Mouse (Mus musculus) spleen, adult 2 months (tissue): Measurements from ENCODE around the gene Mrps22. TPM values are rescaled to one million over a fixed set of nuclear protein-coding genes. Genes with fewer than 3 reads are reported as not detected.

Experiments
- DNase-seq, 2 experiments: peaks; one replicate each; pipeline versions ENCODE4 v3.0.0 to v3.0.0-alpha.2; 2012 to 2021; ENCODE audit warnings: low spot score in 2 of 2, low read depth in 1 of 2
- H3K27ac ChIP-seq: fragments of 200-500 bp; 2 replicates; pipeline ENCODE4 v1.5.1; 2012; ENCODE audit warnings: low read length, inconsistent platforms; ENCODE audit not compliant: insufficient read depth
- H3K27me3 ChIP-seq: fragments of 200-500 bp; 2 replicates; pipeline ENCODE4 v1.6.1; 2012; ENCODE audit warnings: mild to moderate bottlenecking, moderate library complexity, low read length, inconsistent platforms; ENCODE audit not compliant: control insufficient read depth, insufficient read depth
- H3K36me3 ChIP-seq: fragments of 200-500 bp; 2 replicates; pipeline ENCODE4 v1.6.1; 2012; ENCODE audit warnings: mild to moderate bottlenecking, low read length, inconsistent platforms; ENCODE audit not compliant: control insufficient read depth, insufficient read depth
- H3K4me1 ChIP-seq: fragments of 200-500 bp; 2 replicates; pipeline ENCODE4 v1.6.1; 2011; ENCODE audit warnings: inconsistent platforms; ENCODE audit not compliant: control insufficient read depth, insufficient read depth, insufficient read length
- H3K4me3 ChIP-seq: fragments of 200-500 bp; 2 replicates; pipeline ENCODE4 v1.5.1; 2011; ENCODE audit warnings: mild to moderate bottlenecking, inconsistent platforms; ENCODE audit not compliant: insufficient read depth, insufficient read length; ENCODE audit errors: extremely low read depth
- CTCF ChIP-seq: fragments of 200-500 bp; IDR thresholded peaks from 2 replicates; pipeline ENCODE4 v1.5.1; 2011; ENCODE audit warnings: mild to moderate bottlenecking, inconsistent platforms; ENCODE audit not compliant: insufficient read depth, insufficient read length, insufficient replicate concordance; ENCODE audit errors: extremely low read depth
- POLR2A ChIP-seq: fragments of 200-500 bp; IDR thresholded peaks from 2 replicates; pipeline ENCODE4 v1.6.1; 2011; ENCODE audit warnings: low read depth, low read length, inconsistent platforms
- WGBS: fragments of 180-500 bp; shearing (Covaris S2); methylation state at CpG from one replicate; pipeline ENCODE4 v1.1.7; 2018; 5-methylcytosine and 5-hydroxymethylcytosine counted together
- polyA plus RNA-seq: library from polyadenylated mRNA; depleted of rRNA; stranded (reverse); fragments of >200 nt; gene quantifications from 2 replicates; pipeline ENCODE4 v1.2.3, GENCODE M21; 2012; rRNA removed

The Mrps22 gene
- polyA plus RNA-seq, 1 experiment = 6.4 TPM

GRCm38 (mm10) chr9:98628480-98628879 lies 27.0 kb upstream of the Mrps22 start:
- Histone ChIP-seq H3K27me3 (no peaks in the 10 kb centered on the region), H3K36me3 (no peaks in the 10 kb centered on the region), H3K27ac (no peak overlapping the region), H3K4me3 (no peak overlapping the region), H3K4me1 (no peaks in the 10 kb centered on the region)
- no peak for TF ChIP-seq POLR2A
- TF ChIP-seq CTCF = no peak
- no peak for DNase-seq
- 40% methylated on average over 3 of the region's 3 CpGs for WGBS

GRCm38 (mm10) chr9:98604896-98605295 lies 3.4 kb upstream of the Mrps22 start:
- no peaks in the 10 kb centered on the region for H3K27me3 ChIP-seq
- H3K4me3 ChIP-seq = no peak overlapping the region
- no peaks in the 10 kb centered on the region for H3K36me3 ChIP-seq
- no peaks in the 10 kb centered on the region; the same call in 1 of the 2 replicates for H3K4me1 ChIP-seq
- DNase-seq = no peak
- no peak for TF ChIP-seq POLR2A
- no peak for TF ChIP-seq CTCF
- 67% methylated on average over 4 of the region's 4 CpGs for WGBS
- no peak overlapping the region for H3K27ac ChIP-seq

GRCm38 (mm10) chr9:98601837-98602359 lies 438 bp upstream of the Mrps22 start:
- Histone ChIP-seq H3K36me3 (peaks cover 2% of the 10 kb centered on the region; the same call in 1 of the 2 replicates), H3K27me3 (no peaks in the 10 kb centered on the region), H3K27ac (no peak overlapping the region), H3K4me3 (peak overlapping the region; percentile 84), H3K4me1 (no peaks in the 10 kb centered on the region; the same call in 1 of the 2 replicates)
- DNase-seq = no peak
- 57% methylated on average over 11 of the region's 11 CpGs for WGBS
- TF ChIP-seq CTCF (no peak), POLR2A (no peak)

- peaks cover 5% of the 10 kb centered on the region for H3K36me3 ChIP-seq
- TF ChIP-seq POLR2A (no peak), CTCF (no peak)
- H3K27me3 ChIP-seq = no peaks in the 10 kb centered on the region
- no peaks in the 10 kb centered on the region; the same call in 1 of the 2 replicates for H3K4me1 ChIP-seq
- no peak overlapping the region for H3K27ac ChIP-seq
- 78% methylated on average over 6 of the region's 6 CpGs for WGBS
- no peak overlapping the region for H3K4me3 ChIP-seq
- no peak for DNase-seq
Observed at GRCm38 (mm10) chr9:98600094-98600493, 1.4 kb downstream of the Mrps22 start.

GRCm38 (mm10) chr9:98583852-98584251 lies 17.6 kb downstream of the Mrps22 start:
- Histone ChIP-seq H3K4me3 (no peak overlapping the region), H3K27me3 (no peaks in the 10 kb centered on the region), H3K27ac (no peak overlapping the region), H3K36me3 (peaks cover 46% of the 10 kb centered on the region), H3K4me1 (no peaks in the 10 kb centered on the region)
- WGBS = 93% methylated on average over 4 of the region's 4 CpGs
- TF ChIP-seq POLR2A = no peak
- TF ChIP-seq CTCF = no peak
- DNase-seq = no peak

GRCm38 (mm10) chr9:98563137-98564126 lies 38.0 kb downstream of the Mrps22 start, which contains the start of gene Copb2:
TSS of gene Copb2 (plus strand) at chr9:98563721.
- WGBS = under 1% methylated on average over 76 of the region's 76 CpGs
- DNase-seq = peak; percentile 89 to 98
- H3K27me3 ChIP-seq = no peaks in the 10 kb centered on the region
- H3K36me3 ChIP-seq = peaks cover 3% of the 10 kb centered on the region; the same call in 1 of the 2 replicates
- peak within 1 kb of the TSS; percentile 78 for H3K4me3 ChIP-seq
- peak within 1 kb of the TSS; percentile 47 for H3K27ac ChIP-seq
- H3K4me1 ChIP-seq = peaks cover 5% of the 10 kb centered on the region; the same call in 1 of the 2 replicates
- peak; percentile 73 for TF ChIP-seq POLR2A
- TF ChIP-seq CTCF = no peak

GRCm38 (mm10) chr9:98544042-98544441 lies 57.4 kb downstream of the Mrps22 start:
- TF ChIP-seq POLR2A (no peak), CTCF (no peak)
- DNase-seq = no peak
- H3K4me1 ChIP-seq = no peaks in the 10 kb centered on the region
- no peaks in the 10 kb centered on the region for H3K36me3 ChIP-seq
- no peak overlapping the region for H3K27ac ChIP-seq
- H3K27me3 ChIP-seq = no peaks in the 10 kb centered on the region
- WGBS = 83% methylated on average over 3 of the region's 3 CpGs
- no peak overlapping the region for H3K4me3 ChIP-seq

Other genes with a start within 250 kb of the Mrps22 start
- gene Rbp1, start 178.7 kb downstream of the Mrps22 start, polyA plus RNA-seq = 0.72 and 1.7 TPM in 2 replicates
- gene Rbp2, start 115.5 kb downstream of the Mrps22 start, polyA plus RNA-seq = not detected in 2 replicates
- gene Copb2, start 37.9 kb downstream of the Mrps22 start, polyA plus RNA-seq = 13.3 and 15.7 TPM in 2 replicates
- not detected in 2 replicates for gene Prr23a1, start 240.8 kb upstream of the Mrps22 start, polyA plus RNA-seq